Mouse (Mus musculus) liver, embryonic 15.5 days (tissue): Measurements from ENCODE around the gene Txndc11. TPM values are rescaled to one million over a fixed set of nuclear protein-coding genes. Genes with fewer than 3 reads are reported as not detected.

Source experiments
- ATAC-seq: fragments of 200-750 bp; cut with Nextera tagmentation; 2 replicates; pipeline ENCODE4 v1.8.0; 2017; ENCODE audit warnings: moderate number of reproducible peaks, mild to moderate bottlenecking, moderate library complexity; ENCODE audit not compliant: insufficient read depth
- H3K27ac ChIP-seq: fragments of 300-500 bp; sonication (generic); replicated peaks from 2 replicates; pipeline ENCODE4 v1.5.1; 2015; ENCODE audit warnings: mild to moderate bottlenecking, inconsistent platforms
- H3K27me3 ChIP-seq: fragments of 300-500 bp; sonication (generic); 2 replicates; pipeline ENCODE4 v1.6.1; 2015; ENCODE audit warnings: mild to moderate bottlenecking, inconsistent platforms
- H3K36me3 ChIP-seq: fragments of 300-500 bp; sonication (generic); replicated peaks from 2 replicates; pipeline ENCODE4 v1.6.1; 2015; ENCODE audit warnings: moderate library complexity, mild to moderate bottlenecking, inconsistent platforms
- H3K4me1 ChIP-seq: fragments of 300-500 bp; sonication (generic); replicated peaks from 2 replicates; pipeline ENCODE4 v1.6.1; 2015; ENCODE audit warnings: inconsistent platforms
- H3K4me2 ChIP-seq: fragments of 300-500 bp; sonication (generic); 2 replicates; pipeline ENCODE4 v1.6.1; 2015; ENCODE audit warnings: moderate library complexity, mild to moderate bottlenecking, inconsistent platforms
- H3K4me3 ChIP-seq: fragments of 300-500 bp; sonication (generic); replicated peaks from 2 replicates; pipeline ENCODE4 v1.5.1; 2015; ENCODE audit warnings: mild to moderate bottlenecking, inconsistent platforms
- H3K9ac ChIP-seq: fragments of 300-500 bp; sonication (generic); 2 replicates; pipeline ENCODE4 v1.6.1; 2015; ENCODE audit warnings: moderate library complexity, mild to moderate bottlenecking, inconsistent platforms
- H3K9me3 ChIP-seq: fragments of 300-500 bp; sonication (generic); replicated peaks from 2 replicates; pipeline ENCODE4 v1.6.1; 2016; ENCODE audit warnings: inconsistent platforms
- WGBS: fragments of 180-500 bp; shearing (Covaris S2); methylation state at CpG from one replicate; pipeline ENCODE4 v1.1.7; 2015; ENCODE audit warnings: mixed read lengths; ENCODE audit not compliant: insufficient replicate concordance; 5-methylcytosine and 5-hydroxymethylcytosine counted together
- polyA plus RNA-seq: library from polyadenylated mRNA; unstranded; fragments of >200 nt; fragmentation: Nextera tagmentation; extraction: Ambion mirVana; gene quantifications from 2 replicates; pipeline ENCODE4 v1.2.1, GENCODE M21; 2015

The Txndc11 gene
- polyA plus RNA-seq, 1 experiment from 2014 or later = 15.7 TPM

DNA sequence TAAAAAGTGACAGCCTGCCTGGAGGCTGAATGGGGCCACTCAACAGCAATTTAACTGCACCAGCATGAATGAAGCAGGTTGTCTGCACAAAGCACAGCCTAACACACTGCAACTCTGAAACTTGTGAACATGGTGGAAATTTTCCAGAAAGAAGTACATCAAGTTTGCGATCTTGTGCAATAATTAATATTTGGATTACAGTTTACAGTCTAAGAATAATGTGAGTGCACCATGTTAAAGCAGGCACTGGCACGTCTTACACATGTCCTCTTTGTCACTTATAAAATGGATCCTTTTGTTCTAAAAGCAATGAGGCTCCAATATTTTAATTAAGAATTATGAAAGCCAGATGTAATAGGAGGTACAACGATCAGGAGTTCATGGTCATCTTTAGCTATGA is 37.1 kb downstream of the Txndc11 start:
- 81% methylated on average over 3 of the region's 3 CpGs for WGBS
- H3K9ac ChIP-seq = no peak overlapping the region
- no peak overlapping the region for H3K27ac ChIP-seq
- no peak overlapping the region for H3K4me2 ChIP-seq
- no peak overlapping the region for H3K4me3 ChIP-seq
- H3K27me3 ChIP-seq = no peaks in the 10 kb centered on the region
- H3K4me1 ChIP-seq = peaks cover 6% of the 10 kb centered on the region; the same call in 1 of the 2 replicates
- ATAC-seq = no peak
- peaks cover 24% of the 10 kb centered on the region for H3K36me3 ChIP-seq
- no peaks in the 10 kb centered on the region for H3K9me3 ChIP-seq

DNA sequence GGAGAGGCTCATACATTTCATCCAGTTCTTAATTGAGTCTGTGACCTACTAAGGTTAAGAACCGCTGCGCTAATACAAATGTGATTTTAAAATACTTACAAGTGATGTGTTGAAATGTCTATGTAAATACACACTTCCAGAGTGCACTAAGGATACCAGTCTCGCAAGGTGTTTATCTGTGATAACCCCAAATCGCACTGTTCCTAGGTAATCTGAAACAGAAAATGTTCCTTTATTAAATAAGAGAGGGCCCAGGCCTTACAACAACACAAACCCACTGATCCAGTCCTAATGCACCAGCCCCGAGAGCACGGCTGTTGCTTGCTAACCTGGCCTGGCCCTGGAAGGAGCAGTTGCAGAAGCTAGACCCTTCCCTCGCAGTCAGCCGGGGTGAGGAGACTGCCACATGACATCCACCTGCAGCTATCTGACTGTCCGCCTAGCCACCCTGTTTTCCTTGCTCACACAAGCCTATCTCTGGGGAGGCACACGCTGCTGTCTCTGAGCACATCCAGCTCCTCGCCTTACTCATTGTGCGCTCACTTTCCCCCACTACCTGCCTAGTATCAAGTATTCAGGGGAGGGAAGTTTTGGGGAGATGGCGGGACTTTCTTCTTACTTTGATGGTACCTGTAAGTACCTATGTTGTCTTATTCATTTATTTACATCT is 40.6 kb downstream of the Txndc11 start:
- Histone ChIP-seq H3K4me2 (no peak overlapping the region), H3K4me3 (no peak overlapping the region), H3K9me3 (no peaks in the 10 kb centered on the region), H3K27me3 (no peaks in the 10 kb centered on the region), H3K9ac (no peak overlapping the region), H3K27ac (no peak overlapping the region), H3K36me3 (peaks cover 44% of the 10 kb centered on the region), H3K4me1 (peaks cover 6% of the 10 kb centered on the region; the same call in 1 of the 2 replicates)
- no peak for ATAC-seq
- 62% methylated on average over 13 of the region's 13 CpGs for WGBS

DNA sequence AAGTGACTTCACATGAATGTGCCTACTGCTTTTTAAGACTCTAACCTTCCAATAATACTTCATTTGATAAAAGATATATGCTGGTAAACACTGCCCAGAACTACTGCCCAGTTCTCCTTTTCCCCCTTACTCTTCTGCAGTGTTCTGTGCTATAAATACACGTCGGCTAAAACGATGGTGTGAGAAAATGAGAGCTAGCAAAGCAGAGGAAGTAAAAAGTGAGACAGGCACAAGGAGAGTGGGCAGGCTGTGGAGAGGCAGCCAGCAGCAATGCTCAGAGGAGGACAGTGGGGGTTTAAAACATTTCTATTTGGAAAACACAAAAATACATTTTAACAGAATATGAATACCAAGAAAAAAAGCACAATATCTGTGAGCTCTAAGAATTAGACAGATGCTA is 41.9 kb downstream of the Txndc11 start:
- Histone ChIP-seq H3K9me3 (no peaks in the 10 kb centered on the region), H3K9ac (no peak overlapping the region), H3K27me3 (no peaks in the 10 kb centered on the region), H3K36me3 (peaks cover 57% of the 10 kb centered on the region), H3K4me2 (no peak overlapping the region), H3K27ac (no peak overlapping the region), H3K4me1 (peaks cover 6% of the 10 kb centered on the region; the same call in 1 of the 2 replicates), H3K4me3 (no peak overlapping the region)
- WGBS = 37% methylated on average over 3 of the region's 3 CpGs
- ATAC-seq = no peak

DNA sequence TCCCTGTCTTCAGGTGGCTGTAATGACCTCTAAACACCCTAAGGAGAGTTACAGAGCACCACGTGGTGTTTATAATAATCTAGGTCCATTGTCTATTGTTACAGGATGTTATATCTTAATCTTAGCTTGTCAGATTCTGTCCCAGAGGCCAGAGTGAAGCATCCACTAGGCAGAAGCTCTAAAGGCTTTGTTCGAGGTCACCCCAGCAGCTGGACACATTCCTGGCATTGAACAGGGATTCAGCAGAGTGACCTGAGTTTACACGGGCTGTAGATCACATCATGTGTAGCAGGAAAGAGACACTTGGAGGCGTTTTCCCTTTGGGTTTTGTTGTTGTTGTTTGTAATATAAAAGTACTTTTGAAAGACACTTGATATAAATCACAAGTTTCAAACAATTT is 42.4 kb downstream of the Txndc11 start:
- WGBS = 54% methylated on average over 4 of the region's 4 CpGs
- H3K27ac ChIP-seq = no peak overlapping the region
- no peak overlapping the region for H3K9ac ChIP-seq
- H3K4me2 ChIP-seq = no peak overlapping the region
- no peaks in the 10 kb centered on the region for H3K9me3 ChIP-seq
- H3K4me3 ChIP-seq = no peak overlapping the region
- no peak for ATAC-seq
- H3K36me3 ChIP-seq = peaks cover 62% of the 10 kb centered on the region
- H3K4me1 ChIP-seq = peaks cover 6% of the 10 kb centered on the region; the same call in 1 of the 2 replicates
- no peaks in the 10 kb centered on the region for H3K27me3 ChIP-seq

DNA sequence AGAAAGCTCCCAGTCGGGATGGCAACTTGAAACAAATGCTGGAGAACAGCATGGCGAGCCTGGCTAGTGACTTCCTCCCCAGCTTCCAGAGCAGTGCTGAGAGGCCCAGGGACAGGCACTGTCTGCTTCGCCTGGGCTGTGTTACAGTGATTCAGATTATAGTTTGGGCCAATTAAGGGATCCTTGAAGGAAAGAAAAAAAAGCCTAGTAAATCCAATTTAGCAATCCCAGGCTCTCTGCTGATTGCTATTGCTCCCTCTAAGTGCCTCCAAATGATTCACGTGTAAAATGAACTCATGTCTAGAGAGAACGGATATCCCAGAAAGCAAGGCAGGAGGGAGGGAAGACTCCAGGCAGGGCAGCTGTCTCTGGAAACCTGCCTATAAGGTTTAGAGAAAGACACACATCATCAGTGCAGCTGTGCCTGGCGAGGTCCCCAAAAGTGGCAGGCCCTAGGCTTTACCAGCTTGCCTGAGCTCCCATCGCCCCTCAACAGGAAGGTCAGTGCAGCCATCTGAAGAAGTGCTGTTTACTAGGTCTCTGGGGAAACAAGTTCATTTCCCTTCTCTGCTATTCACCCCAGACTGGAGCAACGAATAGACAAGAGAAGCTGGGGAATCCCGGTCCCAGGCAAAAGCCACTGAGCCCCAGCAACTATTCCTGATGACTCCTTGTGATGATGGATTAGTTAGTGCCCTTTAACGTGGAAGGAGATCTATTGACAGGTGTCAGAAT is 43.4 kb downstream of the Txndc11 start:
- H3K9ac ChIP-seq = no peak overlapping the region
- H3K36me3 ChIP-seq = peaks cover 67% of the 10 kb centered on the region
- no peaks in the 10 kb centered on the region for H3K9me3 ChIP-seq
- H3K27ac ChIP-seq = no peak overlapping the region
- 68% methylated on average over 10 of the region's 10 CpGs for WGBS
- no peak overlapping the region for H3K4me2 ChIP-seq
- H3K27me3 ChIP-seq = no peaks in the 10 kb centered on the region
- no peak for ATAC-seq
- no peak overlapping the region for H3K4me3 ChIP-seq
- peaks cover 6% of the 10 kb centered on the region; the same call in 1 of the 2 replicates for H3K4me1 ChIP-seq

DNA sequence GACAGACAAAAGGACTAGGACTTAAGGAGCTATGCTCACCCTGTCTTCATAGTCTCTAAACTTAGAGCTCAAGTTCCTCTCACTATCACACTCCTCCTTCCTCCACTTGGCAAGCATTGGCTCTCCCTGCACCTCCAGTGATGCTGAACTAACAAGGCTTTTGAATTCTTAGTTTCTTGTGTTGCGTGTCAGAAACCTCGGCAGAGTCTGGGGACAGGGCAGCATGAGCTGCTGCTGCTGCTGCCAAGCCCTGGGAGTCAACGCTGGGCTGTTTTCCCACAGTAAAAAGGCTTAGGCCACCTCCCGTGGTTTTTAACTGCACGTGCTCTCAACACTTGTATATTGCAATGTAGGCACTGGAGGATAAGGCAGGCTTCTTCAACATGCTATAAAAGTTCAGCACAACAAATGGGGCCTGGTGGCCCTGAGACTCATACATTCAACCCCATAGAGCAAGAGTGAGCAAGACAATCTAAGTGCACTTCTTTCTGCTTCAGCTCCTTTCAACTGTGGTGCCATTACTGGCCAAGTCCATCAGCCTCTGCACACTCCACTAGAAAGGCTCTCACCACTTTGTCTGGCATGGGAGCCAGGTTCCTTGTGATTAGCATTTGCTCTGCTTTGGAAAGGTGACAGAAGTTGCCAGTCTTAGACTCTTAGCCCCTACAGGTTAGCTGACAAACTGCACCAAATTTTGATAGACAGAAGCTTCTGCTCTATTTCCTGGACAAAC is 47.4 kb downstream of the Txndc11 start:
- H3K36me3 ChIP-seq = peaks cover 84% of the 10 kb centered on the region
- 82% methylated on average over 5 of the region's 5 CpGs for WGBS
- no peak overlapping the region for H3K4me3 ChIP-seq

DNA sequence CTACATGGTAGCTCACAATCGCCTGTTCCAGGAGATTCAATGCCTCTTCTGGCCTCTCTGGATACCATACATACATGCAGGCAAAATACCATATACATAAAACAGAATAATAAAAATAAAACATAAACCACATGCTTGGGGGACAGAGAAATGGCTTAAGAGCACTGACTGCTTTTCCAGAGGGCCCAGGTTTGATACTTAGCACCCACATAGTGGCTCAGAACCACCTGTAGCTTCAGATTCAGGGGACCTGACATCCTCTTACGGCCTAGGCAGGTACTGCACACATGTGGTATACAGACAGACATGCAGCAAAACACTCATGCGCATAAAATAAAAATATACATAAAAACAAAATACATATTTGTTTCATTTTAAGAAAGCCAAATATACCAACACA is 48.2 kb downstream of the Txndc11 start:
- H3K9me3 ChIP-seq = no peaks in the 10 kb centered on the region
- H3K4me2 ChIP-seq = no peak overlapping the region
- H3K36me3 ChIP-seq = peaks cover 82% of the 10 kb centered on the region
- ATAC-seq = no peak
- no peak overlapping the region for H3K9ac ChIP-seq
- WGBS = 81% methylated on average over 3 of the region's 3 CpGs
- H3K27ac ChIP-seq = no peak overlapping the region
- no peaks in the 10 kb centered on the region for H3K27me3 ChIP-seq
- H3K4me1 ChIP-seq = no peaks in the 10 kb centered on the region
- H3K4me3 ChIP-seq = no peak overlapping the region

More for the DNA sequence above, 47.4 kb downstream of the Txndc11 start:
- no peaks in the 10 kb centered on the region for H3K9me3 ChIP-seq
- H3K27me3 ChIP-seq = no peaks in the 10 kb centered on the region
- no peak overlapping the region for H3K27ac ChIP-seq
- H3K9ac ChIP-seq = no peak overlapping the region
- no peak overlapping the region for H3K4me2 ChIP-seq
- H3K4me1 ChIP-seq = no peaks in the 10 kb centered on the region
- no peak for ATAC-seq

DNA sequence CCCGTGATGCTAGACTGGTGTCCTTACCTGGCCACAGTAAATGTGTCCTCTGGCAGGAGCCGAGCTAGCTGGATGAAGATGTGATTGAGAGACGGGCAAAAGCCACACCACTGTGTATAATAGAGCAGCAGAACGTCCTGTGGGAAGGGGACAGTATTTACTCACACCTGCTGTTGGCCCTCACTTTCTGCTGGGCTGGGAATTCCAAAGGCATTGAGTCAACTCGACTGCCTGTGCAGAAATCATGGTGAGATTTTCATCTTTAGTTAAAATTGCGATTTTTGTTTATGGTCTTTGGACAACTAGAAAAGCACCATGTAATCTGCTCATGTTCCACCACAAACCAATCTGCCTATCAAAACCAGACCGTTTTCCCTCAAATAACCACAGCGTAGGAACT is 50.3 kb downstream of the Txndc11 start:
- H3K4me1 ChIP-seq = no peaks in the 10 kb centered on the region
- no peaks in the 10 kb centered on the region for H3K9me3 ChIP-seq
- no peak overlapping the region for H3K9ac ChIP-seq
- no peak overlapping the region for H3K4me2 ChIP-seq
- H3K27ac ChIP-seq = no peak overlapping the region
- H3K4me3 ChIP-seq = no peak overlapping the region
- H3K36me3 ChIP-seq = peaks cover 80% of the 10 kb centered on the region
- WGBS = 80% methylated on average over 8 of the region's 8 CpGs
- ATAC-seq = no peak
- no peaks in the 10 kb centered on the region for H3K27me3 ChIP-seq

DNA sequence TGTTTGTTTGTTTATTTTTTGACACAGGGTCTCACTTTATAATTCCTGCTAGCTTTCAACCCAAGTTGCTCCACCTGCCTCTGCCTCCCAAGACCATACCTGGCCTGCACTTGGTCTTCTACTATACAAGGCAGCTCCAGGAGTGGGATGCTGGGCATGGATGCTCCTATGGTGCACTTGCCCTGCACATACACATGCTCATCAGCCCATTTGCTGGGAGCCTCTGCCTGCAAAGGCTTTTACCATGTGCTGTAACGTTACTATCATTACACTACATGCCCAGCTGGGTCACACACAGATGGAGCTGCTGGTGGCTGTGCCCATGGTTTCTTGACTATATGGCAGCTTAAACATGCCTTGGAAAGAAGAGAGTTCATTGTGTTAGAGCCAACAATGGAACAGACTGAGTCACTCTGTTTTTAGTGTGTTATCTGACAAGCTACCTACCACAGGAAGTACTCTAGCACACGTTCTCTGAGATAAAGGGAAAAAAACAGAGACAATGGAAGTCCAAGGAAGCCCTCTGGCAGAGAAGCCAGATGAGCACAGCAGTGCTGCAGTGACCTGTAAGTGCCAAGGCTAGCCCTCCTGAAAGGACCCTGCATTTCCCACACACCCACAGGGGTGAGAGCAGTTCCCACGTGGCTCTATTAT is 56.1 kb downstream of the Txndc11 start:
- no peak overlapping the region for H3K9ac ChIP-seq
- no peak overlapping the region for H3K4me2 ChIP-seq
- no peak overlapping the region for H3K27ac ChIP-seq
- 0 out of 2 replicates have a peak, but pooled peaks cover 8% of the 10 kb centered on the region for H3K4me1 ChIP-seq
- H3K27me3 ChIP-seq = no peaks in the 10 kb centered on the region
- peaks cover 86% of the 10 kb centered on the region for H3K36me3 ChIP-seq
- H3K4me3 ChIP-seq = no peak overlapping the region
- ATAC-seq = no peak
- H3K9me3 ChIP-seq = no peaks in the 10 kb centered on the region
- WGBS = 15% methylated on average over 3 of the region's 3 CpGs

DNA sequence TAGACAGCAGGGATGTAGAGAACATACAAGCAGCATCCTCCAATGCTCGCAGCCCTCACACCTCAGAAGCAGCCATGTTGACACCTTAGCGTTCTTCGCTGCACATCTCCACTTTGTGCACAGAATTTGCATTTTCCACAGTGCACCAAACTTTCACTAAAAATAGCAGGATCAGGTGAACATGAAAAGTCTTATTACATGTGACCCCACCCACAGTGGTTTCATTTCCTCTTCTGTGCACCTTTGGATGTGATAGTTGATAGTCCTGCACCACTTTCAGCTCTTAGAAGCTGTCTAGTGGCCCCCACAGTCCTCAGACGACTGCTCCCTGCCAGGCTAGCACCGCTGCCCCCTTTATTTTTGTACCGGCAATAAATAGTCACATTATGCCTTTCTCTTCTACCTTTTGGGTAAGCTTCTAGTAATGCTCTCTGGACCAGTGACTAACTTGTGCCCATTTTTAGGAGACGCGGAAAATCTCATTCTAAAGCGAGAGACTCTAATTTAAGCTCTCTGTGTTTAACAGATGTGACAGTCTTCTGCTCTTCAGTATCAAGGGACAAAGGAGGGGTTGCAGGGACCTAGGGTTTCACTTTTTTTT is 56.7 kb downstream of the Txndc11 start:
- ATAC-seq = no peak

More for the DNA sequence above, 56.7 kb downstream of the Txndc11 start:
- Histone ChIP-seq H3K4me1 (0 out of 2 replicates have a peak, but pooled peaks cover 8% of the 10 kb centered on the region), H3K27me3 (no peaks in the 10 kb centered on the region), H3K4me2 (no peak overlapping the region), H3K4me3 (no peak overlapping the region), H3K9me3 (no peaks in the 10 kb centered on the region), H3K36me3 (peaks cover 80% of the 10 kb centered on the region), H3K9ac (no peak overlapping the region), H3K27ac (no peak overlapping the region)
- 82% methylated on average over 9 of the region's 9 CpGs for WGBS
